Mouse (Mus musculus) liver, postnatal 0 days (tissue): ENCODE data around the gene Slco1c1. TPM values are rescaled to one million over a fixed set of nuclear protein-coding genes. Genes with fewer than 3 reads are reported as not detected.

Experiments
- ATAC-seq: fragments of 200-750 bp; cut with Nextera tagmentation; 2 replicates; pipeline ENCODE4 v1.8.0; 2017; ENCODE audit warnings: mild to moderate bottlenecking, moderate library complexity
- DNase-seq: peaks from one replicate; pipeline ENCODE4 v3.0.0-alpha.2; 2016
- H3K27ac ChIP-seq: fragments of 300-500 bp; sonication (generic); 2 replicates; pipeline ENCODE4 v1.5.1; 2014; ENCODE audit warnings: antibody characterized with exemption, moderate library complexity, mild to moderate bottlenecking, low read depth
- H3K27me3 ChIP-seq: fragments of 300-500 bp; sonication (generic); 2 replicates; pipeline ENCODE4 v1.6.1; 2014; ENCODE audit warnings: low read length, control low read depth, mixed read lengths; ENCODE audit not compliant: insufficient read depth
- H3K36me3 ChIP-seq: fragments of 300-500 bp; sonication (generic); replicated peaks from 2 replicates; pipeline ENCODE4 v1.6.1; 2014; ENCODE audit warnings: mild to moderate bottlenecking, control low read depth, low read length, moderate library complexity, mixed read lengths; ENCODE audit not compliant: insufficient read depth
- H3K4me1 ChIP-seq: fragments of 300-500 bp; sonication (generic); 2 replicates; pipeline ENCODE4 v1.6.1; 2014; ENCODE audit warnings: antibody characterized with exemption, mild to moderate bottlenecking, control low read depth; ENCODE audit not compliant: insufficient read depth
- H3K4me2 ChIP-seq: fragments of 300-500 bp; sonication (generic); 2 replicates; pipeline ENCODE4 v1.6.1; 2014; ENCODE audit warnings: low read depth, mild to moderate bottlenecking, low read length, moderate library complexity, mixed read lengths
- H3K4me3 ChIP-seq: fragments of 300-500 bp; sonication (generic); 2 replicates; pipeline ENCODE4 v1.5.1; 2014; ENCODE audit warnings: low read depth, low read length
- H3K9ac ChIP-seq: fragments of 300-500 bp; sonication (generic); replicated peaks from 2 replicates; pipeline ENCODE4 v1.6.1; 2014; ENCODE audit warnings: mild to moderate bottlenecking, moderate library complexity
- H3K9me3 ChIP-seq: fragments of 300-500 bp; sonication (generic); 2 replicates; pipeline ENCODE4 v1.6.1; 2016; ENCODE audit warnings: mild to moderate bottlenecking, control low read depth, low read length, mixed read lengths
- CTCF ChIP-seq: sonication (generic); IDR thresholded peaks from 2 replicates; pipeline ENCODE4 v1.5.1; 2016; ENCODE audit warnings: antibody characterized with exemption, low read depth
- EP300 ChIP-seq: IDR thresholded peaks from 2 replicates; pipeline ENCODE4 v1.6.1; 2016; ENCODE audit warnings: antibody characterized with exemption, low read depth, mild to moderate bottlenecking
- WGBS: fragments of 180-500 bp; shearing (Covaris S2); extraction: QIAGEN DNeasy Blood & Tissue Kit; methylation state at CpG from one replicate; pipeline ENCODE4 v1.1.7; 2014; ENCODE audit not compliant: insufficient replicate concordance; 5-methylcytosine and 5-hydroxymethylcytosine counted together
- polyA plus RNA-seq: library from polyadenylated mRNA; unstranded; fragments of >200 nt; fragmentation: Nextera tagmentation; extraction: Ambion mirVana; gene quantifications from 2 replicates; pipeline ENCODE4 v1.2.1, GENCODE M21; 2015

Slco1c1 gene
- polyA plus RNA-seq, 1 experiment from 2014 or later, result not detected

GRCm38 (mm10) chr6:141495634-141496418, 28.3 kb upstream of the Slco1c1 start:
- DNase-seq (no peak), ATAC-seq (no peak)
- H3K36me3 ChIP-seq, result no peaks in the 10 kb centered on the region
- no peak overlapping the region for H3K4me3 ChIP-seq
- no peak for TF ChIP-seq CTCF
- no peak for TF ChIP-seq EP300
- H3K4me2 ChIP-seq, result no peak overlapping the region
- no peak overlapping the region for H3K27ac ChIP-seq
- no peaks in the 10 kb centered on the region for H3K9me3 ChIP-seq
- no peak overlapping the region for H3K9ac ChIP-seq
- WGBS, result 48% methylated on average over 13 of the region's 13 CpGs
- H3K4me1 ChIP-seq, result no peaks in the 10 kb centered on the region
- H3K27me3 ChIP-seq, result no peaks in the 10 kb centered on the region

GRCm38 (mm10) chr6:141499511-141499910, 24.7 kb upstream of the Slco1c1 start:
- H3K4me1 ChIP-seq, result no peaks in the 10 kb centered on the region
- no peak overlapping the region for H3K27ac ChIP-seq
- DNase-seq (no peak), ATAC-seq (peak; percentile 47; the same call in 1 of the 2 replicates)
- no peaks in the 10 kb centered on the region for H3K27me3 ChIP-seq
- H3K36me3 ChIP-seq, result no peaks in the 10 kb centered on the region
- H3K9me3 ChIP-seq, result no peaks in the 10 kb centered on the region
- no peak overlapping the region for H3K9ac ChIP-seq
- TF ChIP-seq EP300 (no peak), CTCF (peak; percentile 55)
- H3K4me2 ChIP-seq, result no peak overlapping the region
- H3K4me3 ChIP-seq, result no peak overlapping the region

GRCm38 (mm10) chr6:141501171-141501570, 23.0 kb upstream of the Slco1c1 start:
- Histone ChIP-seq H3K27me3 (no peaks in the 10 kb centered on the region), H3K27ac (no peak overlapping the region), H3K4me2 (no peak overlapping the region), H3K4me3 (no peak overlapping the region), H3K9me3 (no peaks in the 10 kb centered on the region), H3K9ac (no peak overlapping the region), H3K4me1 (no peaks in the 10 kb centered on the region), H3K36me3 (no peaks in the 10 kb centered on the region)
- DNase-seq (no peak), ATAC-seq (no peak)
- TF ChIP-seq CTCF, result no peak
- no peak for TF ChIP-seq EP300
- 67% methylated on average over 3 of the region's 3 CpGs for WGBS

GRCm38 (mm10) chr6:141522541-141522940, 1.6 kb upstream of the Slco1c1 start:
- H3K9me3 ChIP-seq, result no peaks in the 10 kb centered on the region
- H3K4me2 ChIP-seq, result no peak overlapping the region
- TF ChIP-seq CTCF (no peak), EP300 (no peak)
- peak; percentile 92 for ATAC-seq
- no peak for DNase-seq
- H3K27ac ChIP-seq, result peak overlapping the region; percentile 49; the same call in 1 of the 2 replicates
- H3K27me3 ChIP-seq, result no peaks in the 10 kb centered on the region
- H3K9ac ChIP-seq, result no peak overlapping the region
- no peaks in the 10 kb centered on the region for H3K36me3 ChIP-seq
- WGBS, result 42% methylated on average over 2 of the region's 2 CpGs
- no peak overlapping the region for H3K4me3 ChIP-seq
- no peaks in the 10 kb centered on the region for H3K4me1 ChIP-seq

- Histone ChIP-seq H3K4me2 (no peak overlapping the region), H3K27me3 (no peaks in the 10 kb centered on the region), H3K9ac (no peak overlapping the region), H3K4me1 (no peaks in the 10 kb centered on the region), H3K9me3 (no peaks in the 10 kb centered on the region), H3K36me3 (no peaks in the 10 kb centered on the region), H3K27ac (no peak overlapping the region), H3K4me3 (no peak overlapping the region)
- TF ChIP-seq CTCF (no peak), EP300 (no peak)
- no peak for ATAC-seq
- DNase-seq, result no peak
- WGBS, result 78% methylated on average over 1 of the region's 1 CpGs
Measured at GRCm38 (mm10) chr6:141525787-141526186, 1.6 kb downstream of the Slco1c1 start.

GRCm38 (mm10) chr6:141530865-141531264, 6.7 kb downstream of the Slco1c1 start:
- H3K36me3 ChIP-seq, result no peaks in the 10 kb centered on the region
- DNase-seq (no peak), ATAC-seq (no peak)
- 84% methylated on average over 6 of the region's 6 CpGs for WGBS
- H3K27ac ChIP-seq, result no peak overlapping the region
- no peaks in the 10 kb centered on the region for H3K4me1 ChIP-seq
- H3K27me3 ChIP-seq, result no peaks in the 10 kb centered on the region
- TF ChIP-seq CTCF (no peak), EP300 (no peak)
- H3K9me3 ChIP-seq, result no peaks in the 10 kb centered on the region
- H3K4me2 ChIP-seq, result no peak overlapping the region
- no peak overlapping the region for H3K4me3 ChIP-seq
- no peak overlapping the region for H3K9ac ChIP-seq

- no peaks in the 10 kb centered on the region for H3K9me3 ChIP-seq
- DNase-seq (no peak), ATAC-seq (no peak)
- no peaks in the 10 kb centered on the region for H3K27me3 ChIP-seq
- TF ChIP-seq EP300 (no peak), CTCF (no peak)
- H3K4me1 ChIP-seq, result no peaks in the 10 kb centered on the region
- WGBS, result 42% methylated on average over 3 of the region's 3 CpGs
- H3K4me3 ChIP-seq, result no peak overlapping the region
- no peaks in the 10 kb centered on the region for H3K36me3 ChIP-seq
- H3K27ac ChIP-seq, result no peak overlapping the region
- H3K4me2 ChIP-seq, result no peak overlapping the region
- H3K9ac ChIP-seq, result no peak overlapping the region
Measured at GRCm38 (mm10) chr6:141537298-141537697, 13.1 kb downstream of the Slco1c1 start.
